In genomic region chr10:75921026-75921725, GRCm38 (mm10) we compare ENCODE assay signal across 8 mouse cellular contexts. TPM values are rescaled to one million over a fixed set of nuclear protein-coding genes. Genes with fewer than 3 reads are reported as not detected.
DNase-seq lines count a peak whose midpoint lies in the region; ATAC-seq lines count a peak whose summit lies in the region.

Gene Smarcb1, minus strand, starts transcription at chr10:75921617.

- H3K4me3 ChIP-seq in forebrain, embryonic 10.5 days: peak within 1 kb of the TSS; percentile 72
- H3K4me3 ChIP-seq in heart, embryonic 15.5 days: peak within 1 kb of the TSS; percentile 90
- peak within 1 kb of the TSS; percentile 81 for H3K4me3 ChIP-seq in liver, embryonic 15.5 days (replicated peaks)
- peak within 1 kb of the TSS; percentile 86 for H3K4me3 ChIP-seq in neural tube, embryonic 12.5 days

- WGBS in forebrain, embryonic 10.5 days: under 1% methylated on average over 76 of the region's 76 CpGs
- under 1% methylated on average over 73 of the region's 76 CpGs for WGBS in heart, embryonic 15.5 days
- under 1% methylated on average over 76 of the region's 76 CpGs for WGBS in liver, embryonic 15.5 days (ENCODE audit: insufficient replicate concordance)
- under 1% methylated on average over 76 of the region's 76 CpGs for WGBS in neural tube, embryonic 12.5 days

- no peaks in the 10 kb centered on the region for H3K27me3 ChIP-seq in forebrain, embryonic 10.5 days (ENCODE audit: poor library complexity, severe bottlenecking)
- H3K27me3 ChIP-seq in heart, embryonic 15.5 days: no peaks in the 10 kb centered on the region
- peaks cover 11% of the 10 kb centered on the region for H3K27me3 ChIP-seq in liver, embryonic 15.5 days
- no peaks in the 10 kb centered on the region for H3K27me3 ChIP-seq in neural tube, embryonic 12.5 days (replicated peaks)

- H3K36me3 ChIP-seq in forebrain, embryonic 10.5 days (replicated peaks): peaks cover 46% of the 10 kb centered on the region
- H3K36me3 ChIP-seq in heart, embryonic 15.5 days: peaks cover 23% of the 10 kb centered on the region; the same call in 1 of the 2 replicates
- H3K36me3 ChIP-seq in liver, embryonic 15.5 days (replicated peaks): peaks cover 13% of the 10 kb centered on the region
- H3K36me3 ChIP-seq in neural tube, embryonic 12.5 days: peaks cover 16% of the 10 kb centered on the region

- H3K4me2 ChIP-seq in heart, embryonic 15.5 days: peak within 1 kb of the TSS; percentile 87
- H3K4me2 ChIP-seq in liver, embryonic 15.5 days: peak within 1 kb of the TSS; percentile 97
- H3K4me2 ChIP-seq in neural tube, embryonic 12.5 days (replicated peaks): peak within 1 kb of the TSS; percentile 75

- peak; percentile 88 for DNase-seq in c-Kit-positive CD71-negative TER-119-negative erythroid progenitor cells, embryonic 14.5 days (ENCODE audit: low read depth)
- DNase-seq in forebrain, embryonic 10.5 days (ENCODE audit: extremely low spot score, low spot score): peak; percentile 91
- peak; percentile 96 to 98 for DNase-seq in kidney, postnatal 36 days
- peak; percentile 92 for DNase-seq in telencephalon, adult 2 months (ENCODE audit: low read depth, low spot score)

- H3K9me3 ChIP-seq in forebrain, embryonic 10.5 days: no peaks in the 10 kb centered on the region
- H3K9me3 ChIP-seq in heart, embryonic 15.5 days (replicated peaks): no peaks in the 10 kb centered on the region
- no peaks in the 10 kb centered on the region for H3K9me3 ChIP-seq in liver, embryonic 15.5 days (replicated peaks)
- H3K9me3 ChIP-seq in neural tube, embryonic 12.5 days: no peaks in the 10 kb centered on the region

- peaks cover 41% of the 10 kb centered on the region for H3K4me1 ChIP-seq in forebrain, embryonic 10.5 days
- peaks cover 31% of the 10 kb centered on the region for H3K4me1 ChIP-seq in heart, embryonic 15.5 days (replicated peaks)
- peaks cover 42% of the 10 kb centered on the region for H3K4me1 ChIP-seq in liver, embryonic 15.5 days (replicated peaks)
- peaks cover 39% of the 10 kb centered on the region for H3K4me1 ChIP-seq in neural tube, embryonic 12.5 days

- peak within 1 kb of the TSS; percentile 96 for H3K27ac ChIP-seq in forebrain, embryonic 10.5 days
- peak within 1 kb of the TSS; percentile 93 for H3K27ac ChIP-seq in heart, embryonic 15.5 days
- H3K27ac ChIP-seq in liver, embryonic 15.5 days (replicated peaks): peak within 1 kb of the TSS; percentile 87
- H3K27ac ChIP-seq in neural tube, embryonic 12.5 days: peak within 1 kb of the TSS; percentile 93

- peak within 1 kb of the TSS; percentile 84 for H3K9ac ChIP-seq in heart, embryonic 15.5 days
- peak within 1 kb of the TSS; percentile 86 for H3K9ac ChIP-seq in liver, embryonic 15.5 days
- H3K9ac ChIP-seq in neural tube, embryonic 12.5 days: peak within 1 kb of the TSS; percentile 95

- peak; percentile 89 for ATAC-seq in CD4-positive, CD25-positive, alpha-beta regulatory T cell, adult 4 months
- peak; percentile 93 for ATAC-seq in heart, embryonic 15.5 days (replicated peaks; ENCODE audit: insufficient number of reproducible peaks, insufficient read depth, low FRiP score, low read depth)
- peak; percentile 95 for ATAC-seq in liver, embryonic 15.5 days (ENCODE audit: insufficient read depth)
- ATAC-seq in neural tube, embryonic 12.5 days (ENCODE audit: low FRiP score, low read depth): peak; percentile 93

RNA-seq across cellular contexts. Expression of gene Smarcb1, which starts in this region (rescaled TPM):
- polyA plus RNA-seq in CD4-positive, CD25-positive, alpha-beta regulatory T cell, adult 4 months (2017; shearing (Covaris generic)): 100 to 1,000 TPM in 1 of 2 experiments, 10 to 100 TPM in 1; 98.5 to 160 TPM
- polyA plus RNA-seq in forebrain, embryonic 10.5 days (2016; fragmentation: Nextera tagmentation; extraction: Ambion mirVana): 275 and 283 TPM in 2 replicates
- 93.7 and 118 TPM in 2 replicates for polyA plus RNA-seq in heart, embryonic 15.5 days (2015; fragmentation: Nextera tagmentation; extraction: Ambion mirVana)
- 63.7 and 64.5 TPM in 2 replicates for polyA plus RNA-seq in liver, embryonic 15.5 days (2015; fragmentation: Nextera tagmentation; extraction: Ambion mirVana)
- 282 and 298 TPM in 2 replicates for polyA plus RNA-seq in neural tube, embryonic 12.5 days (2016; fragmentation: Nextera tagmentation; extraction: Ambion mirVana)

Comparison
In these comparisons a context has a peak if more than half of its experiments do, and no peak if none do; other contexts are left out.
1. Peak in every context shown above with its lines: DNase-seq, ATAC-seq, H3K4me3 ChIP-seq and H3K27ac ChIP-seq.